Mouse (Mus musculus) spleen, adult 2 months (tissue): Measurements from ENCODE around the gene Efhd1.

Experiments used
- CTCF ChIP-seq: fragments of 200-500 bp; IDR thresholded peaks from 2 replicates; pipeline ENCODE4 v1.5.1; 2011; ENCODE audit warnings: mild to moderate bottlenecking, inconsistent platforms; ENCODE audit not compliant: insufficient read depth, insufficient read length, insufficient replicate concordance; ENCODE audit errors: extremely low read depth
- POLR2A ChIP-seq: fragments of 200-500 bp; IDR thresholded peaks from 2 replicates; pipeline ENCODE4 v1.6.1; 2011; ENCODE audit warnings: low read depth, low read length, inconsistent platforms

DNA sequence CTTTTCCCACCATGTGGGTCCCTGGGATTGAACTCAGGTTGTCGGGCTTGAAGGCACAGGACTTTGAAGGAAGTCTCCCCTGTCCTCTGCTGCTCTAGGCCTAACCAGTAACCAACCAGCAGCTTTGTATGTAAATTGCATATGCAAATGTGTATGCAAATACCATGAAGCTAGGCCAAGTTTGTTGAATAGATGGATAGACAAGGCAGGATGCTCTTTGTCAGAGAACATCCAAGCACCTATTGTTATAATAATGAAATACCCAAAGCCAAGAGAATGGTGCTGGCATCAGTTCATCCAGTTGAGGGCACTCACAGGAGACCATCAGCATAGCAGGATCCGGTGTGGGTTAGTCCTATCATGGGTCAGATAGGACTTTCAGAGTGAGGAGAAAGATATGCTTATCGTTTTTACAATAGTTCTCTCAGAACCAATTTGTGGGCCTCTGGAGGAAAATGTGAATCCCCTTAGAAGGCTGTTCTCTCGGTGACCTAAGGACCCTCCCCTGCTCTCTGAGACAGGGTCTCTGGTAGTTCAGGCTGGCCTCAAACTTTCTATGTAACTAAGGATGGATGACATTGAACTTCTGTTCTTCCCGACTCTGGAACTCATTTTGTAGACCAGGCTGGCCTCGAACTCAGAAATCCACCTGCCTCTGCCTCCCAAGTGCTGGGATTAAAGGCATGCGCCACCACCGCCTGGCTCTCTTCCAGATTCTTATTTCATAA is 49.8 kb downstream of the Efhd1 start:
- TF ChIP-seq CTCF (no peak), POLR2A (no peak)
